ENCODE assay signal across 21 mouse cellular contexts in the genomic region with DNA sequence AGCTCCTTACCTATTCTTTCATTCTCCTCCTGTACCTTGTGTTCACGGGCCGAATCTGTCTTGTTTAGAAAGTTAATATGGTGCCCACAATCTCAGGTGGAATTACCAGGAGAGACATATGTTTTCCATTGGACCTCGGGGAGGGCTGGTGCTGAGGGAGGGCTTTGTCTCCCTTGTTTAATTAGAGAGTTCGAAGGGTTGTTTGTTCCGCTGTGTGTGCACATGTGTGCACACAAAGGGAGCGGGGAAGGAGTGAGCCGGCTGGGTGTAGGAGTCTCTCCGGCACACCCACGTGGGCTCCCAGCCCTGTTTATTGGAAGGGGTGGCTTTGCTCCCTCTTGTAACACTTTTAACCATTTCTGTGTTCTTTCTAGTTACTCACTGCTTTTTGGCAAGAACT. TPM values are rescaled to one million over a fixed set of nuclear protein-coding genes. Genes with fewer than 3 reads are reported as not detected.
DNase-seq lines count a peak whose midpoint lies in the region; ATAC-seq lines count a peak whose summit lies in the region.
"Had no signal": no experiment of that assay in that cellular context is flagged by ENCODE, and none has a peak within 500 bp of the region (broad histone marks: within the 10 kb centered on the region; RNA-seq: fewer than 3 reads in every experiment).

No protein-coding gene starts in this region.

- no peak overlapping the region for H3K27ac ChIP-seq in forebrain, embryonic 14.5 days (ENCODE audit: low read depth, low read length)
- no peak overlapping the region for H3K27ac ChIP-seq in forebrain, embryonic 11.5 days (ENCODE audit: low read depth, low read length)
- no peak overlapping the region for H3K27ac ChIP-seq in liver, embryonic 16.5 days (ENCODE audit: low read length)
- no peak overlapping the region for H3K27ac ChIP-seq in liver, embryonic 11.5 days (ENCODE audit: low read depth, low read length)
- H3K27ac ChIP-seq in stomach, embryonic 15.5 days, result no peak overlapping the region
- H3K27ac ChIP-seq: embryonic facial prominence, embryonic 12.5 days; forebrain, embryonic 12.5 days; gastrocnemius, adult 2 months; kidney, embryonic 15.5 days; limb, embryonic 15.5 days; midbrain, embryonic 15.5 days had no signal

- no peaks in the 10 kb centered on the region for H3K9me3 ChIP-seq in forebrain, embryonic 14.5 days (replicated peaks; ENCODE audit: control insufficient read depth, low read length)
- no peaks in the 10 kb centered on the region for H3K9me3 ChIP-seq in forebrain, embryonic 11.5 days (ENCODE audit: control insufficient read depth, low read length)
- H3K9me3 ChIP-seq in liver, embryonic 16.5 days (replicated peaks; ENCODE audit: control insufficient read depth, low read length), result no peaks in the 10 kb centered on the region
- H3K9me3 ChIP-seq in liver, embryonic 11.5 days (ENCODE audit: control insufficient read depth, low read length), result no peaks in the 10 kb centered on the region
- H3K9me3 ChIP-seq in stomach, embryonic 15.5 days, result no peaks in the 10 kb centered on the region
- H3K9me3 ChIP-seq: embryonic facial prominence, embryonic 12.5 days; forebrain, embryonic 12.5 days; kidney, embryonic 15.5 days; limb, embryonic 15.5 days; midbrain, embryonic 15.5 days had no signal

- no peak for ATAC-seq in forebrain, embryonic 14.5 days
- no peak for ATAC-seq in forebrain, embryonic 11.5 days (replicated peaks; ENCODE audit: low FRiP score)
- peak; percentile 27; the same call in 1 of the 2 replicates for ATAC-seq in liver, embryonic 16.5 days (ENCODE audit: low read depth)
- ATAC-seq in liver, embryonic 11.5 days (replicated peaks; ENCODE audit: low FRiP score), result no peak
- peak; percentile 58; the same call in 1 of the 2 replicates for ATAC-seq in stomach, embryonic 15.5 days (ENCODE audit: insufficient read depth, low FRiP score, low read depth)
- ATAC-seq in activated CD4-positive, CD25-positive, alpha-beta regulatory T cell, adult 4 months, result no peak
- ATAC-seq: midbrain, embryonic 15.5 days had no signal

- no peaks in the 10 kb centered on the region for H3K27me3 ChIP-seq in forebrain, embryonic 14.5 days (replicated peaks; ENCODE audit: control insufficient read depth, insufficient read depth, low read length)
- H3K27me3 ChIP-seq in forebrain, embryonic 11.5 days (ENCODE audit: control insufficient read depth, insufficient read depth, low read length), result no peaks in the 10 kb centered on the region
- H3K27me3 ChIP-seq in liver, embryonic 16.5 days (ENCODE audit: control insufficient read depth, insufficient read depth, low read depth, low read length), result no peaks in the 10 kb centered on the region
- H3K27me3 ChIP-seq in liver, embryonic 11.5 days (replicated peaks; ENCODE audit: control insufficient read depth, insufficient read depth, low read length), result no peaks in the 10 kb centered on the region
- no peaks in the 10 kb centered on the region for H3K27me3 ChIP-seq in stomach, embryonic 15.5 days (replicated peaks)
- H3K27me3 ChIP-seq: CH12.LX; embryonic facial prominence, embryonic 12.5 days; forebrain, embryonic 12.5 days; kidney, embryonic 15.5 days; limb, embryonic 15.5 days; midbrain, embryonic 15.5 days had no signal

- no peak overlapping the region for H3K9ac ChIP-seq in forebrain, embryonic 14.5 days (ENCODE audit: low read length)
- no peak overlapping the region for H3K9ac ChIP-seq in forebrain, embryonic 11.5 days (ENCODE audit: low read length)
- no peak overlapping the region for H3K9ac ChIP-seq in liver, embryonic 16.5 days (ENCODE audit: low read depth, low read length)
- H3K9ac ChIP-seq in liver, embryonic 11.5 days (ENCODE audit: low read depth, low read length), result no peak overlapping the region
- no peak overlapping the region for H3K9ac ChIP-seq in stomach, embryonic 15.5 days
- H3K9ac ChIP-seq: embryonic facial prominence, embryonic 12.5 days; forebrain, embryonic 12.5 days; kidney, embryonic 15.5 days; limb, embryonic 15.5 days; midbrain, embryonic 15.5 days had no signal

- WGBS in forebrain, embryonic 14.5 days, result 53% methylated on average over 9 of the region's 9 CpGs
- 65% methylated on average over 9 of the region's 9 CpGs for WGBS in forebrain, embryonic 11.5 days
- 71% methylated on average over 9 of the region's 9 CpGs for WGBS in liver, embryonic 16.5 days (ENCODE audit: insufficient replicate concordance)
- 76% methylated on average over 9 of the region's 9 CpGs for WGBS in liver, embryonic 11.5 days
- 55% methylated on average over 9 of the region's 9 CpGs for WGBS in stomach, embryonic 15.5 days

- no peaks in the 10 kb centered on the region for H3K36me3 ChIP-seq in forebrain, embryonic 14.5 days (ENCODE audit: control insufficient read depth, insufficient read depth, low read length)
- H3K36me3 ChIP-seq in forebrain, embryonic 11.5 days (ENCODE audit: control insufficient read depth, insufficient read depth, low read length), result no peaks in the 10 kb centered on the region
- no peaks in the 10 kb centered on the region for H3K36me3 ChIP-seq in liver, embryonic 16.5 days (ENCODE audit: control insufficient read depth, insufficient read depth)
- H3K36me3 ChIP-seq in liver, embryonic 11.5 days (ENCODE audit: control insufficient read depth, insufficient read depth, low read length), result no peaks in the 10 kb centered on the region
- no peaks in the 10 kb centered on the region for H3K36me3 ChIP-seq in stomach, embryonic 15.5 days
- H3K36me3 ChIP-seq: embryonic facial prominence, embryonic 12.5 days; forebrain, embryonic 12.5 days; kidney, embryonic 15.5 days; limb, embryonic 15.5 days; midbrain, embryonic 15.5 days had no signal

- H3K4me1 ChIP-seq in forebrain, embryonic 14.5 days (ENCODE audit: control insufficient read depth, insufficient read depth, low read length), result no peaks in the 10 kb centered on the region
- no peaks in the 10 kb centered on the region for H3K4me1 ChIP-seq in forebrain, embryonic 11.5 days (replicated peaks; ENCODE audit: control insufficient read depth, insufficient read depth, low read length)
- H3K4me1 ChIP-seq in liver, embryonic 16.5 days (ENCODE audit: control insufficient read depth, low read depth, low read length), result no peaks in the 10 kb centered on the region; the same call in none of the 2 replicates
- no peaks in the 10 kb centered on the region for H3K4me1 ChIP-seq in liver, embryonic 11.5 days (replicated peaks; ENCODE audit: control insufficient read depth, insufficient read depth, low read length)
- no peaks in the 10 kb centered on the region; the same call in 1 of the 2 replicates for H3K4me1 ChIP-seq in stomach, embryonic 15.5 days
- H3K4me1 ChIP-seq: forebrain, embryonic 12.5 days; midbrain, embryonic 15.5 days had no signal

- DNase-seq in forebrain, embryonic 14.5 days (ENCODE audit: low spot score), result peak; percentile 4
- DNase-seq in forebrain, embryonic 11.5 days (ENCODE audit: low spot score), result no peak
- no peak for DNase-seq in liver, embryonic 11.5 days (ENCODE audit: low spot score)
- peak; percentile 19 for DNase-seq in forelimb bud, embryonic 11.5 days (ENCODE audit: low read depth, low spot score)
- no peak for DNase-seq in MN1 (ENCODE audit: low spot score)
- DNase-seq: adrenal gland, adult 8-10 months; cerebellum, adult 18-20 months; gastrocnemius, adult 2 months; heart, postnatal 4 days; lung, postnatal 10 days; spleen, adult 18-20 months; thymus, postnatal 4 days had no signal

- no peak overlapping the region for H3K4me3 ChIP-seq in forebrain, embryonic 14.5 days (ENCODE audit: low read depth, low read length)
- H3K4me3 ChIP-seq in forebrain, embryonic 11.5 days (ENCODE audit: low read depth, low read length), result no peak overlapping the region
- H3K4me3 ChIP-seq in liver, embryonic 16.5 days (ENCODE audit: low read depth, low read length), result no peak overlapping the region
- H3K4me3 ChIP-seq in liver, embryonic 11.5 days (ENCODE audit: low read depth, low read length), result no peak overlapping the region
- H3K4me3 ChIP-seq in stomach, embryonic 15.5 days (replicated peaks), result no peak overlapping the region
- H3K4me3 ChIP-seq: embryonic facial prominence, embryonic 12.5 days; forebrain, embryonic 12.5 days; gastrocnemius, adult 2 months; kidney, embryonic 15.5 days; limb, embryonic 15.5 days; midbrain, embryonic 15.5 days had no signal

- H3K4me2 ChIP-seq in forebrain, embryonic 14.5 days (ENCODE audit: low read length), result no peak overlapping the region
- H3K4me2 ChIP-seq in forebrain, embryonic 11.5 days (ENCODE audit: low read depth, low read length, severe bottlenecking), result no peak overlapping the region
- H3K4me2 ChIP-seq in liver, embryonic 16.5 days (ENCODE audit: low read depth, low read length), result no peak overlapping the region
- H3K4me2 ChIP-seq in liver, embryonic 11.5 days, result no peak overlapping the region
- no peak overlapping the region for H3K4me2 ChIP-seq in stomach, embryonic 15.5 days
- H3K4me2 ChIP-seq: embryonic facial prominence, embryonic 12.5 days; forebrain, embryonic 12.5 days; kidney, embryonic 15.5 days; limb, embryonic 15.5 days; midbrain, embryonic 15.5 days had no signal

RNA-seq across cellular contexts. Expression of gene Retreg1, which starts 29.1 kb away (rescaled TPM):
- polyA plus RNA-seq in forebrain, embryonic 14.5 days (2014; fragmentation: Nextera tagmentation; extraction: Ambion mirVana), result 6.7 and 8.1 TPM in 2 replicates
- polyA plus RNA-seq in forebrain, embryonic 11.5 days (2014; fragmentation: Nextera tagmentation; extraction: Ambion mirVana), result 2.1 and 2.2 TPM in 2 replicates
- 7.4 and 10.1 TPM in 2 replicates for polyA plus RNA-seq in liver, embryonic 16.5 days (2015; fragmentation: Nextera tagmentation; extraction: Ambion mirVana)
- polyA plus RNA-seq in liver, embryonic 11.5 days (2014; fragmentation: Nextera tagmentation; extraction: Ambion mirVana), result 1.2 and 1.3 TPM in 2 replicates
- 13.7 and 17.0 TPM in 2 replicates for polyA plus RNA-seq in stomach, embryonic 15.5 days (2015; fragmentation: Nextera tagmentation; extraction: Ambion mirVana)
- polyA plus RNA-seq in activated CD4-positive, CD25-positive, alpha-beta regulatory T cell, adult 4 months (2017; shearing (Covaris generic)), result 10 to 100 TPM; 58.2 to 69.6 TPM

Comparison
In these comparisons a context has a peak if more than half of its experiments do, and no peak if none do; other contexts are left out.
1. ATAC-seq: peak in liver, embryonic 16.5 days (single experiment) and stomach, embryonic 15.5 days (single experiment); none in forebrain, embryonic 14.5 days (single experiment), forebrain, embryonic 11.5 days (single experiment), liver, embryonic 11.5 days (single experiment) and activated CD4-positive, CD25-positive, alpha-beta regulatory T cell, adult 4 months (single experiment).
2. DNase-seq: peak in forebrain, embryonic 14.5 days (single experiment) and forelimb bud, embryonic 11.5 days (single experiment); none in forebrain, embryonic 11.5 days (single experiment), liver, embryonic 11.5 days (single experiment) and MN1 (single experiment).